Mouse (Mus musculus): ENCODE results near the gene Syne1.

- no peak for TF ChIP-seq POLR2A (IDR thresholded peaks at IDR 0.05; ENCODE audit: extremely low read depth, insufficient read depth, low read length)
- no peak for TF ChIP-seq CTCF (IDR thresholded peaks at IDR 0.05; ENCODE audit: low read depth, low read length)
These were observed at the start of gene Syne1 for GRCm38 (mm10) chr10:5551382-5551781.

Measured in liver, adult 2 months (tissue).